Mouse (Mus musculus): Measurements from ENCODE around the gene Cpsf4l. TPM values are rescaled to one million over a fixed set of nuclear protein-coding genes. Genes with fewer than 3 reads are reported as not detected.

Gene Cpsf4l
- total and polyA plus RNA-seq, 3 experiments: 0.46 to 1.2 TPM; not detected in 1

DNA sequence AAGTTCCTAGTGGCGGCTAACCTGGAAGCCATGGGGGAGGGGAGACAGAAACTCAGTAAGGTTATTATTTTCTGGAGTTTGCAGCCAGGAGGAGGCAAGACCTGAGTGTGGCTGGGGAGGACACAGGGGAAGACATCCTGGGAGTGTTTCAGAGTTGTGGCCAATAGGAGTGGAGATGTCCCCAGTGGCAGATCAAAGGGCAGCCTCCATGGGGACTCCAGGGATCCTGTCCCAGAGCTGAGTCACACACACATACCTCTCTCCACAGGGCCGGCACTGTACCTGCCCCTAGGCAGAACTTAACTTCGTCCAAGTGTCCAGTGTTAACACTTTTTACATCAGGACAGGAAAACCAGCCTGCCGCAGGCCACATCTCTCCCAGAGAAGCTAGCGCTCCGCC lies 25.3 kb upstream of the Cpsf4l start:
- DNase-seq: peak; percentile 59

GRCm38 (mm10) chr11:113733631-113734364 lies 24.0 kb upstream of the Cpsf4l start:
- peak; percentile 90 for DNase-seq

- DNase-seq: peak; percentile 38
These were observed 22.3 kb upstream of the Cpsf4l start for GRCm38 (mm10) chr11:113731945-113732612.

DNA sequence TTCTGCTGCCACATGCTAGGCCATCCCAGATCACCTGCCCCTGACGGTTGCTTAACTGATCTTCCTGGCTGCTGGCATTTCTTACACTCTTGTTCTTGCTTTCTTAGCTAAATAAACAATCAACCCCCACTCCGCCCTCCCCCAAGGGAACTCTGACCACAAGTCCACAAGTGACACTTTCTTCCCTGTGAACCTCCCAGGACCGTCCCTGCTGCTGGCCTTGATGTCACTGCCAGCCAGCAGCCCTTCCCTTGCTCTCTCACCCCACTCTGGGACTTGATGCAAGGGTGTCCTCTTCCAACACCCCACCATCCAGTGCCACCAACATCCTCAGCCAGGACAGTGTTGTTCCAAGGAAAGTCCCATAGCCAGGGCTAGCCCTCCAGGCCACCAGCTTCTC lies 21.1 kb upstream of the Cpsf4l start:
- peak; percentile 54 for DNase-seq

DNA sequence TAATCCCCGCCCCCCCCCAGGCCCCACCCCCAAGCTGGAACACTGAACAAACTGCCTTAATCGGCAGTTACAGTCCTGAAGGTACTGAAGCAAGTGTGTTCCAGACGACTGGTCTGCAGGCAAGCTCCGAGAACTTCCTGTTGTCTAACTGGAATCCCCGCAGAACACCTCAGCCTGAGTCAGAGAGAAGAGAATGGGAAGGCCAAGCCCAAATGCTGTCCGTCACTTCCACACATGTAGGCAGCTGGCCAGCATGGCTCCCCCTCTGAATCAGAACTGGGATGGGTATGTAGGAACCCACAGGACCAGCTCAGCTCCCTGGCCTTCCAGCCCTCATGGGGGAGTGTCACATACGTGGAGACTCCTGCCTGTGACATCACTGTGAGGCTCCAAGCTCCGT lies 20.1 kb upstream of the Cpsf4l start:
- peak; percentile 87 for DNase-seq

GRCm38 (mm10) chr11:113729239-113729638 lies 19.4 kb upstream of the Cpsf4l start:
- no peak for DNase-seq

DNA sequence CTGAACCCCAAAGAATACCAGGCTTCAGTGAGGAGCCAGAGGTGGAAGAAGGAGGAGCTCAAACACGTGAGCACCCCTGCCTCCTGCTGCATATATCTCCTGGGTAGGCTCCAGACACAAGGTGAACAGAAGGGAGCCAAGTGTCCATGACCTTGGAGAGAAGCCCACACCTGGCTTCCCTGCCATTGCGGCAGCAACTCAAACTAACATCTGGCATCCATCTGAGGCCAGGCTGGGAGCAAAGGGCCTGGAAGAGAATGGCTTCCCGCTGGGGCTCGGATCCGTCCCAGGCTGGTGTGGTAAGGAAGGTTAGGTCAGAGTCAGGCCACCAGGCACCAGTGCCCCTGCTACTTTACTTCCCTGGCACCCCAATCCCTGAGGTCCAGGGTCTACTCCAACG lies 18.2 kb upstream of the Cpsf4l start:
- no peak for DNase-seq

GRCm38 (mm10) chr11:113726994-113727888 lies 17.4 kb upstream of the Cpsf4l start:
- DNase-seq: no peak

DNA sequence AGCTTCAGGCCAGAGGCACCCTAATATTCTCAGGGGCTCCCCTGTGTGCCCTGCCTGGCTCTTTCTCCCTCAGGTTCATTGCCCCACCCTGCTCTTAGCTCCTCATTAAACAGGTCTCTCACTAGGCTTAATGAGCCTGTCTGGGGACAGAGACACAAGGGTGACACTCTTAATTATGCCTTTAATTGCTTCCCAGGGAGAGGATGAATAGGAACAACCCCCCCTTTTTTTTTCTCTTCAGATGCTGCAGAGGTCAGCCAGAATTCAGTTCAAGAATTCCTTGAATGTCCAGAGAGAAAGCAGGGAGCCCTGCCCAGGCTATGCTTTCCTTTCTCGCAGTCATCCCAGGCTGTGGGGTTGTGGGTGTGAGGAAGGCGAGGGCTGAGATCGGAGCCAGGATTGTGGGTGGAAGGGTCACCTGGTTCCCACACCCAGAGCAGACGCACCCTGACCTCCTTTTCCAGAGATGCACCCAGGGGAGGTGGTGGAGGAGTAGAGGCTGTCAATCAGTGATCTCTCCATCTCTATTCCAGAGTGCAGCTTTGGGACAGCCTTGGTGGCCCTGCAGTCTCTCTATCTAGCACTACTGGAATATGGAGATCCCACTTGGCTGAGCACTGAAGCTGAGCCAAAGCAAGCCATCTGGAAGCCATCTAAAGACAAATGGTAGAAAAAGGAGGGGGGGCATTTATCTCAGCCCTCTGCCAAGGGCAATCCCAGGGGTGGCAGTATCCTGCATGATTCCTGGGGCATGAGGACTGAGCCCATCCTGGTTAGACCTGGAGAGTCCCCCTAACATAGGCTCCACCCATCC lies 15.6 kb upstream of the Cpsf4l start:
- DNase-seq: peak; percentile 40

DNA sequence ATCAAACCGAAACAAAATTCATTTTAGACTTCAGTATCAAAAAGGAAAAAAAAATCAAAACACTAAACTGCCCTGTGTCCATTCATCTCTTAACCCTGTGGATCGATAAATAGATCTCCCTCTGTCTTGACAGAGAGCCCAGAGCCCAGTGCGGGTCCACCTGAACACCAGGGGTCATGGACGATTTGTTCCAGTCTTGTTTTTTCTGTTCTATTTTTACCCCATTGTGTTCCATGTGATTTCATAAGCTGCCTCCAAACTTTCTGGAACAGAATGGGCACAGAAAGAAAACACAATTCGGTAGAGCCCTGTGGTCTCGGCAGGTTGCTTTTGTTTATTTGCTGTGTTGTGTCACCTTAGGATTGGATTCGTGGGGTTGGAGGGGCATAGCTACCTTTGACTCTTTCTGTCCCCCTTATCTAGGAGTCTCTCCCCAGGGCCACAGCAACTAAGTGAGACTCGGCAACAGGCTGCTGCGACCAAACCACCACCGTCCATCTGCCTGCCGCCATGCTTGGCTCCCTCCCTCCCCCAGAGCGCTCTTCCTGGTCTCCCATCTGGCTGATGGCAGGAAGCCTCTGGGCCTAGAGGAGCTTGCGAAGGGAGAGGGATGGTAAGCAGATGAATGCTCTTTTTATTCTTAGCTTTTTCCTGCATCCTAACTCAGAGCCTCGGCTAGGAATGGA lies 12.7 kb upstream of the Cpsf4l start:
- DNase-seq: no peak

- no peak for DNase-seq
These were observed 8.1 kb upstream of the Cpsf4l start for GRCm38 (mm10) chr11:113717767-113718424.

GRCm38 (mm10) chr11:113716132-113716531 lies 6.3 kb upstream of the Cpsf4l start:
- no peak for DNase-seq

DNA sequence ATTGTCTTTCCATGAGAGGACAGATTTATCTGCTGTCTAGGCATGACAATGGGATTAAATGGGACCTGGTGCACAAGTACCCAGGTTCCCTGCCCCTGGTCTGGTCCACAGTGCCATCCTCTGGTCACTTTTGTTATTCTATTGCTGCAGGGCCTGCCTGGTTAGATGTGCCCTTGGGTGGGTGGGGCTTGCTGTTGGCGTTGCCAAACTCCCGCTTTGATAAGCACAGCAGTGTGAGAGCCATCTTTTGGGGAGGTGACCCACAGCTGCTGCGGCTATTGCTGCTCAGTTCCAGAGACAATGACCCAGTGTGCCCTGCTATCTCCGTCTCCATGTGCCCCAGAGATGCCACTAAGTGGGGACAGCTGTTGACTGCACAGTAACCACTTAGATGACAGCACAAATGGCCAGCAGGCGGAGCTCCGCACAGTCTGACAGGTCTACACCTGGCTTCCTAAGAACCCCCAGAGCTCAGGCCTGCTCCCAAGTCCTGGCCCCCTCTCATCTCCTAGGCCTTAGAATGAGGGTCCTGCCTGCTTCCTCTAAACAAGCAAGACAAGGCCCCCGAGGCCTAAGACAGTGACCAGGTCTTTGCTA lies 5.4 kb upstream of the Cpsf4l start:
- peak; percentile 74 for DNase-seq

DNA sequence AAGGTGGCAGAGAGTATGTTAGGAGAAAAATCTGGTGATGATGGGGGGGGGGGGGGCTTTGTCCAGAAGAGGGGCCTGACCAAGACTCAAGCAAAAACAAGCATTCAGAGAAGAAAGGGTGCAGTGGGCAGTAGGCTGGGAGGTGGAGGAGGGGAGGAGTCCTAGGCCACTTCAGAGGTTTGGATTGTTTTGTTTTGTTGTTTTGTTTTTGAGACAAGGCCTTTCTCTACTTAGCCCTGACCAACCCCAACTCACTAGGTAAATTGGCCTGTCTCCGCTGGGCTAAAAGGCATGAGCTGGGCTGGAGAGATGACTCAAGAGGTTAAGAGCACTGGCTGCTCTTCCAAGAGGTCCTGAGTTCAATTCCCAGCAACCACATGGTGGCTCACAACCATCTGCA lies 1.2 kb upstream of the Cpsf4l start:
- DNase-seq: no peak

GRCm38 (mm10) chr11:113710257-113710777 lies 500 bp upstream of the Cpsf4l start:
- peak; percentile 39 for DNase-seq

DNA sequence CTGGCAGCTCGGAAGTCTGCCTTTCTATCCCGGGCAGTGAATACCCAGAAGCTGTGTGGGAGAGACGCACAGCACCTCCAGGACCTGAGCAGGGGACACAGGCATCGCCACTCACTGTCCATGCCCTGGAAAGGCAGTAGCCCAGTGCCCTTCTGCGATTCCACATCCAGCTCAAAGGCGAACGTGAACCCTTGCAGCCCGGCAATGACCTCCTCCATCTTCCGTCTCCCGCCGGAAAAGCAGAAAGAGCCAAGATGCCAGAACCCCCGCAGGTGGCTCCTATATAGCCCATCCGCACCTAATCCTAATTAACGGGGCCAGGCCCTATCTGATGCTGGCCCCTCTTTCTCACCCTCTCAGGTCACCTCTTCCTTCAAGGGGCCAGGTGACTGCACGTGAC lies 545 bp downstream of the Cpsf4l start:
- no peak for DNase-seq

GRCm38 (mm10) chr11:113708629-113709213 lies 1.1 kb downstream of the Cpsf4l start:
- no peak for DNase-seq

GRCm38 (mm10) chr11:113705966-113706652 lies 3.7 kb downstream of the Cpsf4l start:
- no peak for DNase-seq

DNA sequence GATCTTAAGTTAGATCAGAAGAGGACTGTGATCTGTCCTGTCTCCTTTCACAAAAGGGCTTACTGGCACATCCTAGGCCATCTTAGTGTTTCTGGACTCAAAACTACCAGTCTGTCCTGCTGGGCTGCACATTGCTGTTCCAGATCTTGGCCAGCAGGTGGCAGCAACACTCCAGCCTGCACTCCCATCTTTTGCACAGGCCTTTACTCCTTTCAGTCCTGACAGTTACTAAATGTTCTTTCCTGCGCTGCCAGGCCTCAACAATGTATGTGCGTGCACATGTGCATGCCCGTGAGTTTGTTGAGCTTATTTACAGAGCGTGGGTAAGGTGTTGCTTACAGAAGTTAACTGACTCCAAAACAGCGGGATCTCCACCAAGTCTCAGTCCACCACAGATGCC lies 6.1 kb downstream of the Cpsf4l start:
- peak; percentile 84 for DNase-seq

Measured in adrenal gland, adult 2 months (tissue).